Mouse (Mus musculus): ENCODE results near the gene 4932438H23Rik.

DNA sequence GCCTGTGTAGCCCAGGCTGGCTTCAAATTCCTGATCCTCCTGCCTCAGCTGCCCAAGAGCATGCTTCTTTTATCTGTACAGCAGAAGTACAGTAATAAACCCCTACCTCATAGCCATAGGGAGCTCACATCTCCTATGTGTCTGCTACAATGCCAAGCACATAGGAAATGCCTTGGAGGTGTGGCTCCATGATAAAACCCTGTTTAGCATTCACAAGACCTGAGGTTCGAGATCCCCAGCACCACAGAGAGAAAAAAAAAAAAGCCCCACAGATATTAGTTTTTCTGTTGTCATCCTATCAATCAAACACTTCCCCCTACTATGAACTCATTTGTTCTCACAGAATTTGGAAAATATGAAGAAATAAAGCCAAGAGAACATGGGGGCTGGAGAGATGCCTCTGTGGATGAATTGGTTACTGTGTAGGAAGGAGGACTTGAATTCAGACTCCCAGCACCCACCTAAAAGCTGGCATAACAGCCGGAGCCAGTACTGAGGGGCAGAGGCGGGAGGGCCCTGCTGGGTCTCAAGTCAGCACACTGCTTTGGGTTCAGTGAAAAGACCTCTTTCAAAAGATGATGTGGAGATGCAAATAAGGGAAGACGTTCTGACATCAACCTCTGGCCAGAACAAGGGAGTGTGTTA, 11.8 kb downstream of the 4932438H23Rik start:
- TF ChIP-seq CTCF (IDR thresholded peaks at IDR 0.05; ENCODE audit: control insufficient read depth, insufficient read depth, insufficient read length) (no peak), USF1 (IDR thresholded peaks at IDR 0.05; ENCODE audit: low read depth) (no peak), MAX (IDR thresholded peaks at IDR 0.05) (no peak)
